9 mouse cellular contexts compared by ENCODE assay signal in genomic region chr3:30507028-30507575, GRCm38 (mm10). TPM values are rescaled to one million over a fixed set of nuclear protein-coding genes. Genes with fewer than 3 reads are reported as not detected.
DNase-seq lines count a peak whose midpoint lies in the region; ATAC-seq and TF ChIP-seq lines count a peak whose summit lies in the region.
"Had no signal": no experiment of that assay in that cellular context is flagged by ENCODE, and none has a peak within 500 bp of the region (broad histone marks: within the 10 kb centered on the region; RNA-seq: fewer than 3 reads in every experiment).

No protein-coding gene starts in this region.

- peak overlapping the region; percentile 66 for H3K4me2 ChIP-seq in hindbrain, embryonic 14.5 days (replicated peaks)
- H3K4me2 ChIP-seq in limb, embryonic 12.5 days, result peak overlapping the region; percentile 87
- H3K4me2 ChIP-seq in midbrain, embryonic 13.5 days (replicated peaks), result peak overlapping the region; percentile 88

- peaks cover 67% of the 10 kb centered on the region for H3K27me3 ChIP-seq in hindbrain, embryonic 14.5 days (ENCODE audit: control insufficient read depth, insufficient read depth, low read length)
- H3K27me3 ChIP-seq in limb, embryonic 12.5 days, result no peaks in the 10 kb centered on the region; the same call in 1 of the 2 replicates
- peaks cover 54% of the 10 kb centered on the region for H3K27me3 ChIP-seq in midbrain, embryonic 13.5 days

- no peak for TF ChIP-seq CTCF in gastrocnemius, adult 2 months (IDR thresholded peaks at IDR 0.05)

- no peaks in the 10 kb centered on the region for H3K36me3 ChIP-seq in hindbrain, embryonic 14.5 days (replicated peaks; ENCODE audit: control insufficient read depth, insufficient read depth)
- H3K36me3 ChIP-seq in limb, embryonic 12.5 days, result no peaks in the 10 kb centered on the region
- no peaks in the 10 kb centered on the region for H3K36me3 ChIP-seq in midbrain, embryonic 13.5 days
- H3K36me3 ChIP-seq: G1E had no signal

- peak overlapping the region; percentile 57 for H3K9ac ChIP-seq in hindbrain, embryonic 14.5 days
- peak overlapping the region; percentile 99 for H3K9ac ChIP-seq in limb, embryonic 12.5 days (replicated peaks)
- peak overlapping the region; percentile 64 for H3K9ac ChIP-seq in midbrain, embryonic 13.5 days (replicated peaks)

- no peak for ATAC-seq in hindbrain, embryonic 14.5 days (ENCODE audit: low FRiP score)
- ATAC-seq in limb, embryonic 12.5 days (ENCODE audit: insufficient number of reproducible peaks, insufficient read depth, low FRiP score, low TSS enrichment, low read depth), result no peak
- 0 out of 2 replicates have a peak, but pooled peaks have one; percentile 25 for ATAC-seq in midbrain, embryonic 13.5 days
- ATAC-seq in inflammation-experienced regulatory T-cells, adult 6 months, result no peak

- H3K4me1 ChIP-seq in hindbrain, embryonic 14.5 days (replicated peaks; ENCODE audit: control insufficient read depth, insufficient read depth, low read length), result peaks cover 4% of the 10 kb centered on the region; the same call in 1 of the 2 replicates
- peaks cover 47% of the 10 kb centered on the region for H3K4me1 ChIP-seq in limb, embryonic 12.5 days (replicated peaks)
- H3K4me1 ChIP-seq in midbrain, embryonic 13.5 days (replicated peaks), result peaks cover 59% of the 10 kb centered on the region

- no peaks in the 10 kb centered on the region for H3K9me3 ChIP-seq in hindbrain, embryonic 14.5 days (ENCODE audit: control insufficient read depth, low read length)
- no peaks in the 10 kb centered on the region for H3K9me3 ChIP-seq in limb, embryonic 12.5 days
- H3K9me3 ChIP-seq in midbrain, embryonic 13.5 days, result no peaks in the 10 kb centered on the region

- H3K27ac ChIP-seq in gastrocnemius, adult 2 months, result peak overlapping the region; percentile 86
- peak overlapping the region; percentile 74 for H3K27ac ChIP-seq in hindbrain, embryonic 14.5 days
- H3K27ac ChIP-seq in limb, embryonic 12.5 days, result peak overlapping the region; percentile 100
- H3K27ac ChIP-seq in midbrain, embryonic 13.5 days, result peak overlapping the region; percentile 84

- under 1% methylated on average over 22 of the region's 22 CpGs for WGBS in hindbrain, embryonic 14.5 days
- WGBS in limb, embryonic 12.5 days, result under 1% methylated on average over 22 of the region's 22 CpGs
- under 1% methylated on average over 22 of the region's 22 CpGs for WGBS in midbrain, embryonic 13.5 days

- H3K4me3 ChIP-seq in gastrocnemius, adult 2 months, result peak overlapping the region; percentile 78
- H3K4me3 ChIP-seq in hindbrain, embryonic 14.5 days (replicated peaks; ENCODE audit: low read length), result peak overlapping the region; percentile 45
- peak overlapping the region; percentile 84 for H3K4me3 ChIP-seq in limb, embryonic 12.5 days (replicated peaks)
- peak overlapping the region; percentile 58 for H3K4me3 ChIP-seq in midbrain, embryonic 13.5 days (replicated peaks)

- intact Hi-C loops in gastrocnemius, adult 2 months (cut with DNase I), result loop anchor here (5.0 kb wide), 1 partner anchor 40 kb away; no protein-coding TSS in a partner anchor

- DNase-seq in cerebellum, postnatal 14 days, result peak; percentile 34 to 55
- no peak for DNase-seq in cerebellum, adult 9-11 months
- DNase-seq in R1 (ENCODE audit: low read depth, low spot score), result peak; percentile 51
- DNase-seq in gastrocnemius, adult 2 months, result peak; percentile 46
- DNase-seq in hindbrain, embryonic 14.5 days (ENCODE audit: low spot score), result peak; percentile 59

RNA-seq across cellular contexts. Expression of gene Mecom, which starts 40.7 kb away (rescaled TPM):
- 1 to 10 TPM; 5.8 to 6.9 TPM for total RNA-seq in gastrocnemius, adult 2 months (2021)
- 12.6 and 13.7 TPM in 2 replicates for polyA plus RNA-seq in hindbrain, embryonic 14.5 days (2014; fragmentation: Nextera tagmentation; extraction: Ambion mirVana)
- 187 TPM in 2 replicates for polyA plus RNA-seq in limb, embryonic 12.5 days (2016; fragmentation: Nextera tagmentation; extraction: Ambion mirVana)
- 11.1 and 13.4 TPM in 2 replicates for polyA plus RNA-seq in midbrain, embryonic 13.5 days (2015; fragmentation: Nextera tagmentation; extraction: Ambion mirVana)
- polyA plus RNA-seq in inflammation-experienced regulatory T-cells, adult 6 months (2017; shearing (Covaris generic)), result not detected
- polyA plus RNA-seq: G1E had no signal

Comparison
In these comparisons a context has a peak if more than half of its experiments do, and no peak if none do; other contexts are left out.
1. RNA of gene Mecom, which starts 40.7 kb away (polyA plus RNA-seq): 187 TPM in limb, embryonic 12.5 days; 12.6 to 13.7 TPM in hindbrain, embryonic 14.5 days, 11.1 to 13.4 TPM in midbrain, embryonic 13.5 days and not detected in inflammation-experienced regulatory T-cells, adult 6 months; every median in the first group is over 10 times any median in the second.
2. Peak in every context shown above with its lines, with median percentiles within 50 percentile points of each other: H3K27ac ChIP-seq, H3K4me3 ChIP-seq, H3K4me2 ChIP-seq and H3K9ac ChIP-seq.